Mouse (Mus musculus) gastrocnemius, adult 2 months (tissue): ENCODE data around the gene Pabpc4. TPM values are rescaled to one million over a fixed set of nuclear protein-coding genes. Genes with fewer than 3 reads are reported as not detected.

ENCODE experiments used
- DNase-seq: peaks from one replicate; pipeline ENCODE4 v3.0.0; 2022
- H3K27ac ChIP-seq: fragments of 200-600 bp; 2 replicates; pipeline ENCODE4 v1.8.1; 2022; ENCODE audit warnings: mild to moderate bottlenecking
- H3K4me3 ChIP-seq: fragments of 200-600 bp; 2 replicates; pipeline ENCODE4 v1.8.1; 2022; ENCODE audit warnings: mild to moderate bottlenecking, moderate library complexity
- CTCF ChIP-seq: fragments of 200-600 bp; IDR thresholded peaks from 2 replicates; pipeline ENCODE4 v1.8.1; 2022; ENCODE audit warnings: antibody characterized with exemption, mild to moderate bottlenecking, moderate library complexity
- intact Hi-C: fragments of 180-260 bp; cut with DNase I; formaldehyde crosslinking; loops from one replicate; pipeline ENCODE4 v1.15.1; 2025
- long read RNA-seq, 2 experiments: library from polyadenylated mRNA; stranded (forward); transcript quantifications; one replicate each; pipeline ENCODE4 v2.0.0; 2021
- total RNA-seq, 2 experiments: library from RNA; stranded (reverse); gene quantifications; 2 replicates each; pipeline ENCODE4 v1.2.3; 2021

The Pabpc4 gene
- total RNA-seq, result 100 to 1,000 TPM; 325 to 341 TPM
- long read RNA-seq, experiment 1, transcript Pabpc4-202 (15 exons, 3,019 nt), result minor isoform, 25 of 131 reads
- long read RNA-seq, experiment 1, transcript Pabpc4-204 (14 exons, 3,111 nt), result major isoform, 31 of 131 reads
- long read RNA-seq, experiment 1, partial matches to known transcripts, result 32 of 131 reads
- long read RNA-seq, experiment 1, other reads (novel, unspliced or antisense), result 41 of 131 reads
- long read RNA-seq, experiment 2, transcript Pabpc4-204 (14 exons, 3,111 nt), result major isoform, 52 of 180 reads
- long read RNA-seq, experiment 2, transcript Pabpc4-202 (15 exons, 3,019 nt), result minor isoform, 22 of 180 reads
- long read RNA-seq, experiment 2, partial matches to known transcripts, result 27 of 180 reads
- long read RNA-seq, experiment 2, other reads (novel, unspliced or antisense), result 78 of 180 reads

DNA sequence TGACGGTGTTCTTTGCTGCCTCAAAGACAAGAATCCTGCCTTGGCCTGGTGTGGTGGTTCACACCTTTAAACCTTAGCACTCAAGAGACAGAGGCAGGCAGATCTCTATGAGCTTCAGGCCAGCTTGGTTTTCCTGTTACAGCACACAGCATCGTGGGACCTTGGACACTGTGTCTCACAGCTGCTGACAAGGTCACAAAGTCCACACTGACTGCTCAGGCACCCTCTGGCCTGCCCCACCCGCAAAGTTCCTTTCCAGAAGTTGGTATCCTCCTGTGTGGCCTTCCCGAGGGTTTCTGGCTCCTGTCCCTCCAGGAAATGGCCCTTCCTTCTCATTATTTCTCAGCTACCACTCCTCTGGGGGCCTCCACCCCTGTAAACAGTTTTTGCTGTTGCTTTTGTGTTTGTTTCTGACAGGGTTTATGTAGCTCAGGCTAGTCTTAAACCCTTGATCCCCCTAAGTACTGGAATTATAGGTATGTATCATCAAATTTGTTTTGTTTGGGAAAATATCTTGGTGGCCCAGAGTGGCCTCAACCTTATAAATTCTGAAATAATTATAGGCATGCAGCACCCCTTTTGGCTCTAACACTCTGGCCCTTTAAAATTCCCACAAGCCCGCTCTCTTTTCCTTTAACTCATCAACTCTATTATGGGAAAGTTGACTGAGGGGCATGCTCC, at the start of gene Pabpc4:
TSS of gene Pabpc4 (plus strand) at position 631 of the 681 bp plus-strand sequence.
- no peak for DNase-seq
- H3K27ac ChIP-seq, result no peak within 1 kb of the TSS
- no peak for TF ChIP-seq CTCF
- intact Hi-C loops, result no loop called here
- H3K4me3 ChIP-seq, result no peak within 1 kb of the TSS

DNA sequence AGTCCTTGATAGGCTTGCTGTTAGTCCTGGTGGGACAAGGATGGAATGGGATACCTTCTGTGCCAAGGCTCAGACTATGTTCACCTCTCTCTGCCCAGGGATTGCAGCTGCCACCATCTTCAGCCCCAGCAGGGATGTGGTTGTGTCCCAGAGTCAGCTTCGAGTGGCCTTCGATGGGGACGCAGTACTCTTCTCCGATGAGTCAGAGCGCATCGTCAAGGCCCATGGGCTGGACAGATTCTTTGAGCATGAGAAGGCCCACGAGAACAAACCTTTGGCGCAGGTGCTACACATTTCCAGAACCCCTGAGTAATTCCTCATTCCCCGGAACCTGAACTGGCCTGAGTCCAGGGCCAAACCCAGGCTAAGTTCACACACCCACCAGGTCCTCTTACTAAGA, 48.2 kb upstream of the Pabpc4 start:
- Histone ChIP-seq H3K4me3 (no peak overlapping the region), H3K27ac (no peak overlapping the region)
- DNase-seq, result no peak
- TF ChIP-seq CTCF, result no peak
- intact Hi-C loops, result no loop called here

DNA sequence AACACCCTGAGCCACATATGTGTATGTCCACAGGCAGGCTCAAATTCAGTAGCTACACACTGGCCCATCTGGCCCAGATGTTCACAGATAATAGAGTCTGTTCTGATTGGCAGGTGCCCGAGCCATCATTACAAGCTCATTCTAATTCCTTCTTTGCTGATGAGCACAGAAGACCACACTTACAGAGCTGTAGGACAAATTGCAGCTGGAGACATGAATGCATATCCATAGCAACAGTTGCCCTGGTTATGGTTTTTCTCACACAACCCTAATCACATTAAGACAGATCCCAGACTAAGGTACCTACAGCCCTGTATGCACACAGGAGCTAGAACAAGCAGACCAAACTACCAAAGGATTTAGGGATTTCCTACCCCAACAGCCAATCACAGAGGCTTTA, 46.8 kb upstream of the Pabpc4 start:
- TF ChIP-seq CTCF, result no peak
- no peak overlapping the region for H3K4me3 ChIP-seq
- no peak overlapping the region for H3K27ac ChIP-seq
- no peak for DNase-seq
- intact Hi-C loops, result loop anchor here (5.0 kb wide), 1 partner anchor 177 kb away; no protein-coding TSS in a partner anchor

GRCm38 (mm10) chr4:123216782-123217181, 45.4 kb upstream of the Pabpc4 start:
- Histone ChIP-seq H3K4me3 (no peak overlapping the region), H3K27ac (no peak overlapping the region)
- intact Hi-C loops, result loop anchor here (2.0 to 5.0 kb wide), 2 partner anchors 176 to 312 kb away; no protein-coding TSS in a partner anchor
- DNase-seq, result peak; percentile 48
- TF ChIP-seq CTCF, result peak; percentile 98; the same call in 1 of the 2 replicates

- no peak; the same call in 1 of the 2 replicates for TF ChIP-seq CTCF
- DNase-seq, result peak; percentile 80
- Histone ChIP-seq H3K4me3 (no peak overlapping the region), H3K27ac (no peak overlapping the region)
- intact Hi-C loops, result loop anchor here (1.0 to 5.0 kb wide), 3 partner anchors 30 to 172 kb away; no protein-coding TSS in a partner anchor
Observed at GRCm38 (mm10) chr4:123219720-123220357, 42.3 kb upstream of the Pabpc4 start.

DNA sequence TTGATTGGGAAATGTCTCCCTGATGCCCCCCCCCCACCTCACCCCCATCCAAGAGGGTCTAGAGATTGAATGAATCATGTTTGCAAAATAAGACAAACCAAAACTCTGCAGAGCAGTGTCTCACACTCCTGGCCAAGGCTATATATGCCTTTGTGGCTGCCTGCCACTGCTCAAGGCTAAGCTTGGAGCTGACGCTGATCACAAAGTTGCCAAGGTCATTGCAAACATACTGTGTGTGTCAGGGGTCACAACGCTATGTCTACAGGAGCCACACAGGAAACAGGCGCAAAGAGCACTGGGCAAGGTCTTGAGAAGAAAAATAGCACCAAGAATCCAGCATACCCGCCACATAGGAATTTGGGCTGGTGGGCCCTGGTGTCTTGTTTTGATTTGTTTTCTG, 41.5 kb upstream of the Pabpc4 start:
- TF ChIP-seq CTCF, result no peak
- H3K4me3 ChIP-seq, result no peak overlapping the region
- intact Hi-C loops, result no loop called here
- no peak for DNase-seq
- no peak overlapping the region for H3K27ac ChIP-seq

GRCm38 (mm10) chr4:123223309-123223708, 38.8 kb upstream of the Pabpc4 start:
- intact Hi-C loops, result no loop called here
- H3K4me3 ChIP-seq, result no peak overlapping the region
- no peak for DNase-seq
- H3K27ac ChIP-seq, result no peak overlapping the region
- TF ChIP-seq CTCF, result peak; percentile 56

DNA sequence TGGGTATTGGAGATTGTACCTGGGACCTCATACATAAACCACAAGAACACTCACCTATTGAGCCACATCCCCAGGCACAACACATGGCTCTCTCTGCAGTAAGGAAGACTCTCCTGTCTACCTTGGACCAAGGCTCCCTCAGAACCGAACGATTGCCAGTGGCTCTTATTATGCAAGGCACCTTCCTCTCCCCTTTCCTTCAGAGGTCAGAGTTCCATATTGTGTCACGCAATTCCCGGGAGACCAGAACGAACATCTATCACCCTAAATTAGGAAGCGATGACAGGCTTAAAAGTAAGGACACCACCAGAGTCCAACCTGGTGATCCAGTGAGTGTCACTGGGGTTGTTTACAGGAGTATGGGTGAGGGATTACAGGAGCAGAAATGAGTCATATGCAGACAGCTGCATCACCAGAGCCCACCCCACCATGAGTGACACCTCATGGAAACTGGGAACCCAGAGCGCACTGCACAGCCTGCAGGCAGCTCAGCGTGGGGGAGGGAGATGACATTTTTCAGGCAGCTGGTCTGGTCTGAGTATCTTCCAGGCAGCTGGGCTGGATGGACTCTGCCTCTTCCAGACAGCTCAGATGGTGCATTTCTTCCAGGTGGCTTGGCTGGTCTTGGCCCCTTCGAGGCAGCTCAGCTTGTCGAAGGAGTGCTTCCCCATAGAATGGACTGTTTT, 36.3 kb upstream of the Pabpc4 start:
- peak overlapping the region; percentile 74 for H3K27ac ChIP-seq
- TF ChIP-seq CTCF, result no peak
- no peak overlapping the region for H3K4me3 ChIP-seq
- intact Hi-C loops, result no loop called here
- peak; percentile 80 for DNase-seq

- DNase-seq, result peak; percentile 73
- intact Hi-C loops, result no loop called here
- Histone ChIP-seq H3K4me3 (no peak overlapping the region), H3K27ac (peak overlapping the region; percentile 73)
- TF ChIP-seq CTCF, result no peak
Observed at GRCm38 (mm10) chr4:123227707-123228106, 34.4 kb upstream of the Pabpc4 start.

GRCm38 (mm10) chr4:123228270-123228669, 33.9 kb upstream of the Pabpc4 start:
- Histone ChIP-seq H3K27ac (peak overlapping the region; percentile 73), H3K4me3 (no peak overlapping the region)
- peak; percentile 79 for DNase-seq
- intact Hi-C loops, result no loop called here
- no peak for TF ChIP-seq CTCF

DNA sequence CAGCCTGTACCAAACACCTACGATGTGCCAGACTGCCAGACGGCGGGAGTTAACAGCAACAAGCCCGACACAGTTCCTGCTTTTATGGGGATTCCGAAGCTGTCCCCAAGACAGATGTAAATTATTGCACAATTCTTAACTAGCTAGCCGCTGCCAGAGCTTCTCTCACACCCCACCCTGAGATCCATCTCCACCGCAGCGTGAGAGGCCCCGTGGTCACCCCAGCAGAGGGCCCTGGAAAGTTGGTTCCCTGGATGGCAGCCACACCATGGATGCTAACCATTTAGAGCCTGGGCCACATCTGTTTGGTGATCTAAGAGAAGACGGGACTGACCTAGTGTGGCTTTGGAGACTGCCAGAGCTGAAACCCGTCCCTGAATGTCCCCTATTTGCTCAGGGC, 33.0 kb upstream of the Pabpc4 start:
- intact Hi-C loops, result no loop called here
- Histone ChIP-seq H3K4me3 (no peak overlapping the region), H3K27ac (peak overlapping the region; percentile 73)
- no peak for TF ChIP-seq CTCF
- DNase-seq, result peak; percentile 64

GRCm38 (mm10) chr4:123232841-123233240, 29.3 kb upstream of the Pabpc4 start:
- no peak overlapping the region; the same call in 1 of the 2 replicates for H3K4me3 ChIP-seq

More at GRCm38 (mm10) chr4:123232841-123233240, 29.3 kb upstream of the Pabpc4 start:
- intact Hi-C loops, result no loop called here
- TF ChIP-seq CTCF, result no peak
- peak overlapping the region; percentile 8; the same call in 1 of the 2 replicates for H3K27ac ChIP-seq
- no peak for DNase-seq
